Mouse (Mus musculus) ES-E14 (cell line): ENCODE results near the gene Sertad2. TPM values are rescaled to one million over a fixed set of nuclear protein-coding genes. Genes with fewer than 3 reads are reported as not detected.
A peak's percentile ranks its signal among the peaks of the same experiment; 100 is the strongest.

Experiments used
- DNase-seq: peaks from one replicate; pipeline ENCODE4 v3.0.0-alpha.2; 2013; ENCODE audit warnings: low read depth, low spot score
- H3K27ac ChIP-seq: 2 replicates; pipeline ENCODE4 v1.5.1; 2012; ENCODE audit warnings: low read depth, mild to moderate bottlenecking, low read length, moderate library complexity, mixed read lengths; ENCODE audit not compliant: poor library complexity, insufficient read depth, severe bottlenecking
- H3K36me3 ChIP-seq: 2 replicates; pipeline ENCODE4 v1.6.1; 2012; ENCODE audit warnings: mild to moderate bottlenecking, low read length, moderate library complexity, mixed read lengths; ENCODE audit not compliant: control insufficient read depth, poor library complexity, insufficient read depth, severe bottlenecking
- H3K4me1 ChIP-seq, 2 experiments: fragments of 150-350 bp in 1 of 2; sonication (generic) in 1 of 2; 2 replicates each; pipeline ENCODE4 v1.6.1; 2012; ENCODE audit warnings: low read length in 2 of 2, mild to moderate bottlenecking in 1 of 2, mixed read lengths in 1 of 2; ENCODE audit not compliant: control insufficient read depth in 2 of 2, insufficient read depth in 2 of 2, poor library complexity in 1 of 2
- H3K4me3 ChIP-seq, 2 experiments: fragments of 150-350 bp in 1 of 2; sonication (generic) in 1 of 2; 2 replicates each; pipeline ENCODE4 v1.5.1; 2012; ENCODE audit warnings: low read length in 2 of 2, low read depth in 1 of 2, mild to moderate bottlenecking in 1 of 2, mixed read lengths in 1 of 2; ENCODE audit not compliant: insufficient read depth in 1 of 2, poor library complexity in 1 of 2, severe bottlenecking in 1 of 2
- H3K9ac ChIP-seq: 2 replicates; pipeline ENCODE4 v1.6.1; 2012; ENCODE audit warnings: low read depth, mild to moderate bottlenecking, low read length, mixed read lengths; ENCODE audit not compliant: poor library complexity, insufficient read depth, severe bottlenecking
- H3K9me3 ChIP-seq: fragments of 150-350 bp; sonication (generic); 2 replicates; pipeline ENCODE4 v1.6.1; 2012; ENCODE audit warnings: low read depth, mild to moderate bottlenecking, low read length; ENCODE audit not compliant: control insufficient read depth, insufficient read depth
- CHD2 ChIP-seq: IDR thresholded peaks from 2 replicates; pipeline ENCODE4 v1.6.1; 2014; ENCODE audit warnings: mild to moderate bottlenecking, low read depth, low read length, inconsistent platforms
- HCFC1 ChIP-seq: IDR thresholded peaks from 2 replicates; pipeline ENCODE4 v1.6.1; 2012; ENCODE audit warnings: low read length, inconsistent platforms, borderline replicate concordance; ENCODE audit not compliant: insufficient read depth
- MAFK ChIP-seq: IDR thresholded peaks from 2 replicates; pipeline ENCODE4 v1.6.1; 2014; ENCODE audit warnings: mild to moderate bottlenecking, low read depth, low read length, inconsistent platforms; ENCODE audit not compliant: insufficient read depth
- ZC3H11A ChIP-seq: IDR thresholded peaks from 2 replicates; pipeline ENCODE4 v1.6.1; 2012; ENCODE audit warnings: low read depth, mild to moderate bottlenecking, inconsistent platforms, low read length, borderline replicate concordance
- ZNF384 ChIP-seq: IDR thresholded peaks from 2 replicates; pipeline ENCODE4 v1.6.1; 2012; ENCODE audit warnings: low read depth, low read length, inconsistent platforms
- in situ Hi-C, 2 experiments: fragments of 600-800 bp; cut with MboI; formaldehyde crosslinking; loops; one replicate each; pipeline ENCODE4 v1.15.1; 2025; ENCODE audit warnings: low sequenced_read_pairs in 2 of 2, inconsistent platforms in 1 of 2; ENCODE audit not compliant: unreplicated experiment in 2 of 2
- total RNA-seq: library from RNA; depleted of rRNA; stranded (reverse); fragments of 300-350 nt; gene quantifications from 2 replicates; pipeline ENCODE4 v1.2.3, GENCODE M21; 2012

Sertad2 gene
- total RNA-seq, 1 experiment, result 16.0 TPM

- no peak for DNase-seq
- in situ Hi-C loops, result no loop called here
Observed at GRCm38 (mm10) chr11:20533231-20533630, 9.8 kb upstream of the Sertad2 start.

GRCm38 (mm10) chr11:20537221-20537620, 5.8 kb upstream of the Sertad2 start:
- TF ChIP-seq CHD2, result no peak
- TF ChIP-seq ZNF384, result no peak
- TF ChIP-seq HCFC1, result no peak
- no peak for TF ChIP-seq MAFK
- no peak for TF ChIP-seq ZC3H11A
- in situ Hi-C loops, result no loop called here
- Histone ChIP-seq H3K27ac (no peak overlapping the region), H3K9ac (no peak overlapping the region), H3K9me3 (no peaks in the 10 kb centered on the region), H3K4me3 (no peak overlapping the region), H3K36me3 (no peaks in the 10 kb centered on the region), H3K4me1 (peaks cover 5 to 6% of the 10 kb centered on the region in 2 experiments; a peak in 2 of 4 replicates)
- no peak for DNase-seq

More at GRCm38 (mm10) chr11:20533231-20533630, 9.8 kb upstream of the Sertad2 start:
- Histone ChIP-seq H3K4me3 (no peak overlapping the region), H3K4me1 (peaks cover 1 to 7% of the 10 kb centered on the region in 2 experiments; a peak in 1 of 4 replicates), H3K27ac (no peak overlapping the region), H3K36me3 (no peaks in the 10 kb centered on the region), H3K9ac (no peak overlapping the region), H3K9me3 (no peaks in the 10 kb centered on the region)
- TF ChIP-seq MAFK (no peak), CHD2 (no peak), ZNF384 (no peak), ZC3H11A (no peak), HCFC1 (no peak)

- Histone ChIP-seq H3K27ac (no peak overlapping the region), H3K4me3 (no peak overlapping the region), H3K36me3 (no peaks in the 10 kb centered on the region), H3K9me3 (no peaks in the 10 kb centered on the region), H3K4me1 (peaks cover 3 to 6% of the 10 kb centered on the region in 2 experiments; a peak in 2 of 4 replicates), H3K9ac (no peak overlapping the region)
- DNase-seq, result no peak
- TF ChIP-seq MAFK (peak; percentile 72), ZNF384 (no peak), ZC3H11A (no peak)
- in situ Hi-C loops, result no loop called here
Observed at GRCm38 (mm10) chr11:20538496-20538895, 4.6 kb upstream of the Sertad2 start.

GRCm38 (mm10) chr11:20541280-20541679, 1.8 kb upstream of the Sertad2 start:
- H3K27ac ChIP-seq, result no peak overlapping the region
- in situ Hi-C loops, result no loop called here
- H3K36me3 ChIP-seq, result no peaks in the 10 kb centered on the region
- DNase-seq, result no peak
- peaks cover 9 to 11% of the 10 kb centered on the region in 2 experiments; a peak in 2 of 4 replicates for H3K4me1 ChIP-seq
- TF ChIP-seq HCFC1 (no peak), ZC3H11A (no peak), MAFK (no peak), CHD2 (no peak), ZNF384 (no peak)
- no peaks in the 10 kb centered on the region for H3K9me3 ChIP-seq
- no peak overlapping the region for H3K9ac ChIP-seq
- H3K4me3 ChIP-seq, result peak overlapping the region in 1 of 2 experiments; percentile 96; a peak in 2 of 4 replicates
